Mouse (Mus musculus): ENCODE measurements around the gene Gm12248.
A peak's percentile ranks its signal among the peaks of the same experiment; 100 is the strongest.
"Not testable (repeated sequence)": the region's sequence is repeated elsewhere in the genome, so short reads cannot be mapped to it uniquely, and the experiment has no call there.

Gene Gm12248

GRCm38 (mm10) chr11:58102581-58103343 lies 9.8 kb upstream of the Gm12248 start:
- peak; percentile 10 to 27 for DNase-seq (ENCODE audit: low read depth in 2 of 2, low spot score in 2 of 2)

- DNase-seq (ENCODE audit: low read depth in 2 of 2, low spot score in 2 of 2), result no peak
Measured at GRCm38 (mm10) chr11:58102146-58102545, 9.2 kb upstream of the Gm12248 start.

DNA sequence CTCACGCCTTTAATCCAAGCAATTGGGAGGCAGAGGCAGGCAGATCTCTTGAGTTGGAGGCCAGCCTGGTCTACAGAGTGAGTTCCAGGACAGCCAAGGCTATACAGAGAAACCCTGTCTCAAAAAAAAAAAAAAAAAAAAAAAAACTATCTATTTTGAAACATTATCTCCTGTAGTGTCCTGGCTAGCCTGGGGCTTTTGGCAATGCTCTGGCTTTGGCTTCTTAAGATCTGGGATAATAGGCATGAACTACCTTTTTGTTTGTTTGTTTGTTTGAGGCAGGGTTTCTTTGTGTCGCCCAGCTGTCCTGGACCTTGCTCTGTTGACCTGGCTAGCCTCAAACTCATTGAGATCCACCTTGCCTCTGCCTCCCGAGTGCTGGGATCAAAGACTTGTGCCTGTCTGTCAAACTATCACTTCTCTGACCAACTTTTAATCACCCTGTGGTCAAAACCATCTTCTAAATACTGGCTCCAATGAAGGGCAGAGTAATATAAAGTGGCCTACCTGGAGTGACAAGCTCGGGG lies 8.3 kb upstream of the Gm12248 start:
- no peak for DNase-seq (ENCODE audit: low read depth in 2 of 2, low spot score in 2 of 2)

DNA sequence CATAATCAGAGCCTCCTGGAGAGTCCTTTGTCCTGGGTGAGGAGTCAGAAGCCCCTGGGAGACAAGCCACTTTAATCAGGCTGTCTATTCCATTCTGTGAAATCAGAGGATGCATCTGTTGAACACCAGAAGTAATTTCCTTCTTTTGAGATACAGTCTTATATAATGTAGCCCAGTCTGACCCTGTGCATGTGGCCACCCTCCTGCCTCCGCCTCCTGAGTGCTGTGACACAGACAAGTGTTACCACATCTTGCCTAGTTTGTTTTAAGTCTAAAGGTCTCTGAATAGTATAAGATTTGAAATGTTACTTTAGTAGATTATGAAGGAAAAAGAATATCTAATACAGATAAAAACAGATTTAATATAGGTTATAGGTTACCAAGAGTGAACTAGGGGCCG lies 7.1 kb upstream of the Gm12248 start:
- DNase-seq (ENCODE audit: low read depth in 2 of 2, low spot score in 2 of 2), result no peak

- DNase-seq (ENCODE audit: low read depth in 2 of 2, low spot score in 2 of 2), result peak; percentile 6 to 37
Measured at GRCm38 (mm10) chr11:58098366-58098720, 5.4 kb upstream of the Gm12248 start.

DNA sequence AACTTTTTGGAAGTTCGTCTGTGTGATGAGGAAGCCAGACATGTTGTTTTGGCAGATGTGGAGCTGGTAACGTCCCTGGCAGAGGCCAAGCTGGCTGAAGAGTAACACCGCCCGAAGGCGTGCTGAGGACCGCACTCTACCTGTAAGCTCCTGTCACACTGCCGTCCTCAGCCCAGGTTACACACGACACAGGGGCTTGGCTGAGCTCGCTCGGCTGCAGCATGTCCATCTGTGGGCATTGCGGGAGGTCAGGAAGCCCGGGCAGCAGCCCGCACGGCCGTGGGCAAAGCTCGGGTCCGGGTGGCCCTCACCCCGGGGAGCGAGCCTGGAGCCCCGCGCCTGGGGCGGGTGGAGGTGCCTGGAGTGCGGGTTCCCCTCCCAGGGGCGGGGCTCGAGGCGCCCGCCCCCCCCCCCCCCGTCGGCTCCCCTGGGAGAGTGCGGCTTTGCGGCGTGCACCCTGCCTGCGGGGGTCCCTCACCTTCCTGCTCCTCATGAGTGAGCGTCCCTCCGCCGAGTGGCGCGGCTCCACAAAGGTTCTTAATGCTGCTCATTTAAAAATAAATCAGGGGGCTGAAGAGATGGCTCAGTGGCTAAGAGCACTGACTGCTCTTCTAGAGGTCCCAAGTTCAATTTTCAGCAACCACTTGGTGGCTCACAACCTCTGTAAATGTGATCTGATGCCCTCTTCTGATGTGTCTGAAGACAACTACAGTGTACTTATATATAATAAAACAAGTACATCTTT lies 4.9 kb upstream of the Gm12248 start:
- DNase-seq (ENCODE audit: low read depth in 2 of 2, low spot score in 2 of 2), result peak in 1 of 2 experiments; percentile 31

DNA sequence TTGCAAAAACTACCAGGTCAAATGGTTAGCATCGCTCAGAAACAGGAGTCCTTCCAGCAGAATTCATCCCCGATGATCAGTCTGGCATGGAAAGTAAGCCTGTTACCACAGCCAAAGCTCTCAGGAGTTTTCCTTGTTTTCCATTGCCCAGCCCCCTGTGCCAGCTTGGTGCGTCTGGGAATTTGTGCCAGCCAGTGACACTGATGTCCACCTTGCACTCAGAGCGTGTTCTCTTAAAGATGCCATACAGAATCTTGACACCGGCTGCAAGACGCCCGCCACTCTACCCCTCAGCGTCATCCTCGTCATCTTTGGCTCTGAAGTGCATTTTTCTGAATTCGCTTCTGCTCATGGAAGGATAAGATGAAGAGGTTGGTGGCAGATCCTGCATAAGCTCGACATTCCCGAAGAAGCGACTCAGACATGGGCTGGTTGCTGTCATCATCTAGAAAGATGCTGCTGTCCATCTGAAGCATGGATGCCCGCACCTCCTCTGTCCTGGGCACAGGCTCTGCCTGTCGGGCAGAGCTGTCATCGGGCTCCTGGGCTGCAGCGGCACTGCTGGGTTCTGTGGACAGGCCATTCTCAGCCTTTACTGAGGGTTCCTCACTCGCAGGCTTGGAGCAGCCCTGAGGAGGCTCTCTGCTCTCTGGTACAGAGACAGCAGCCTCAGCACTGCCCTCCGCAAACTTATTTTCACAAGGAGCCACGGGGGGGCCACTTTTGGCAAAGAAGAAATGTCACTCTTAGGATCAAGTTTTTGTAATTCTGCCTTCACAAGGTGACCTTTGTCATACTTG lies 4.1 kb upstream of the Gm12248 start:
- DNase-seq (ENCODE audit: low read depth in 2 of 2, low spot score in 2 of 2), result peak in 1 of 2 experiments; percentile 10

- DNase-seq (ENCODE audit: low read depth in 2 of 2, low spot score in 2 of 2), result peak; percentile 41 to 46
Measured at GRCm38 (mm10) chr11:58096160-58096559, 3.2 kb upstream of the Gm12248 start.

- DNase-seq (ENCODE audit: low read depth in 2 of 2, low spot score in 2 of 2), result no peak
Measured at GRCm38 (mm10) chr11:58095561-58095960, 2.6 kb upstream of the Gm12248 start.

DNA sequence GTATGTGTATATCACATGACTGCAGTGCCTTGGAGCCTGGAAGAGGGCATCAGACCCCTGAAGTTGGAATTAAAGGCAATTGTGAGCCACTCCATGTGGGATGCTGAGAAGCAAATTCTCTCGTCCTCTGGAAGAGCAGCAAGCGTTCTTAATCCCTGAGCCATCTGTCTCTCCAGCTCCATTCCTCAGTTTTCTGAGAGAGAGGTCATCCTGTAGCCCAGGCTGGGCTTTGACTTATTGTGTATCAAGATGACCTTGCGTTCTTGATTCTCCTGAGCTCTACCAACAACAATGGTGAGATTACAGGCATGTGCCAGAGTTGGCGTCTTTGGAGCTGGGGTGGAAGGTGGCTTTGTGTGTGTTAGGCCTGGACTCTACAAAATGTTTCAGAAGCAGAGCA lies 1.8 kb upstream of the Gm12248 start:
- no peak for DNase-seq (ENCODE audit: low read depth in 2 of 2, low spot score in 2 of 2)

DNA sequence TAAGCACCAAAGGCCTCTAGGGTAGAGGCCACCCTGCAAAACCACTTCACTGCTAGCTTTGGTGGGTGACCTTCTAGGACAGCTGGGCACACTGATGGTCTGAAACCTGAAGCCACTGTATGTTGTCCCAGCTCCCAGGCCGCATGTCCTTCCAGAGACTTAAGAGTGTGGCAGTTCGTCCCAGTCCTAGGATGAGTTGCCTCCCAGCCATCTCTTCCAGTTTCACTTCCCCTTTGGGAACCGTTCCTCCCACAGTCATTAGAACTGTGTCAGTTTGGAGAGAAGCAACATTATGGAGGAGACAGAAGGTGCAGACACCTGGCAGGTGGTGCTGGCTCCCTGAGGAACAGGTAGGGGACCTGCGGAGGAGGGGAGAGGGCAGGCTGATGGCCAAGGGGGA lies 393 bp downstream of the Gm12248 start:
- DNase-seq (ENCODE audit: low read depth in 2 of 2, low spot score in 2 of 2), result no peak

DNA sequence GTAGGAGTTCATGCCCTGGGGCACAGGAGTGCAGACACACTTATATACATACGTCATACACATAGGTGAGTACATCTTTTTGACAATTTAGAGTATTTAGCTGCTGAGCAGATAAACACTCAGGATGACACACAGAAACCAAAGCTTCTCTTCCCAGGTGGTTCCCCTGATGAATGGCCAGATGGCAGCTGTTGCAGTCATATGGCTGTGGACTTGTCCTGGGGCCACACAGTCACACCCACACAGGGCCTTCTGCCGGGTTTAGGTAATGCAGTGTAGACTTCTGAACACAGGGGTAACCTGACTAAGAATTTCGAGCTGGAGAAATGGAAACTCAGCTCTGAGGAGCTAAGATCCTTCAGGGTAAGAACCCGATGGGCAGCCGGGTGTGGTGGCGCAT lies 11.2 kb downstream of the Gm12248 start:
- no peak for DNase-seq (ENCODE audit: low read depth in 2 of 2, low spot score in 2 of 2)

- DNase-seq (ENCODE audit: low read depth in 2 of 2, low spot score in 2 of 2), result no peak
Measured at GRCm38 (mm10) chr11:58077270-58077669, 15.7 kb downstream of the Gm12248 start.

DNA sequence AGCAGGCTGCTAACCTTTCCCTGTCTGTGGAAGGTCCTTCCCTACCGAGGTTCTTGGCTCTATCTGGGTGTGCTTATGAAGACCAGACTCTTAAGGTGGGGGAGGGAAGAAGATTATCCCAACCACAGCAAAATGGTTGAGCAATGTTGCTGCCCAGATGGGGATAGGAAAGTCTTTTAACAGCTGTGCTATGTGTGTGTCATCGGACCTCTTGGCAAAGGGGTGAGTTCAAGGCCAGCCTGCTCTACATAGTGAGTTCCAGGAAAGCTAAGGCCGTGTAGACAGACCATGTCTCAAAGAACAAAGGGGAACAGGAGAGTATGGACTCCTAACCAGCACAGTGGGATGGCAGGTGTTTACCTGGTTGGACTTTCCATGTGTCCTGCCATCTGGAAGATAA lies 20.0 kb downstream of the Gm12248 start:
- DNase-seq (ENCODE audit: low read depth in 2 of 2, low spot score in 2 of 2), result no peak

GRCm38 (mm10) chr11:58065025-58065424 lies 27.9 kb downstream of the Gm12248 start:
- no peak for DNase-seq (ENCODE audit: low read depth in 2 of 2, low spot score in 2 of 2)

GRCm38 (mm10) chr11:58062586-58062985 lies 30.3 kb downstream of the Gm12248 start:
- no peak for DNase-seq (ENCODE audit: low read depth in 2 of 2, low spot score in 2 of 2)

DNA sequence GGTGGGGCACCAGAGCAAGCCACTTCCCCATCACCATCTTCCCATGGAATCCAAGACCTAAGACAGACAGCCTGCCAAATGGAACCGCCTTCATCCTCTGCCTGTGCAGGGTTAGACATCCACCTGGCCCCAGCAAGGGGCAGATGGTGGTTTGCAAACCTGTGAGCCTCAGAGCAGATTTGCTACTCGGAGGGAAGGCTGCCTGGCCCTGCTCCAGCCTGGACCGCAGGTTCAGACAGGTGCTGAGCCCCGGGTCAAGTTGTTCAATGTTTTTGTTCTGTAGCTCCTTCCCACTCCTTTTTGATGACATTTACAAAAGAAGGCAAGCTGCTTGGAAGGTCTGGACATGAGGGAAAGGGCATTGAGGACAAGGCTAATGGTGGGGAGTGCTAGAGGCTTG lies 31.7 kb downstream of the Gm12248 start:
- DNase-seq (ENCODE audit: low read depth in 2 of 2, low spot score in 2 of 2), result not testable (repeated sequence)

DNA sequence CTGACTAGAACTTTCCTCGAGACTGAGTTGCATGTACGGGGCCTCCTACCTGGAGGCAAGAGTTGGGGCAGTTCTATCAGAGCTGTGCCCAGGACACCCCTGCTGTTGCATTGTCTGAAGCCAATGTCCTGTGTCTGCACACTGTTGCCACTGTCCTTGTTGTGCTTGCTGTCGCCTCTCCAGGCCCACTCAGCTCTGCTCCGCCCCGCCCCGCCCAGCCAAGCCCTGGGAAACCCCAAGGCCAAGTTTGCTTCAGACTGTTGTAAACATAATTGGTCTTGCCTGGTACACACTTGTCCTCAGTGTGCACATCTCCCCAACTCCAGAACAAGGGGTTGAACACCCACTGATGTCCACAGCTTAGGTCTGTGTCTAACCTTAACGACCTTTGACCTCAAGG lies 33.2 kb downstream of the Gm12248 start:
- DNase-seq (ENCODE audit: low read depth in 2 of 2, low spot score in 2 of 2), result not testable (repeated sequence)

DNA sequence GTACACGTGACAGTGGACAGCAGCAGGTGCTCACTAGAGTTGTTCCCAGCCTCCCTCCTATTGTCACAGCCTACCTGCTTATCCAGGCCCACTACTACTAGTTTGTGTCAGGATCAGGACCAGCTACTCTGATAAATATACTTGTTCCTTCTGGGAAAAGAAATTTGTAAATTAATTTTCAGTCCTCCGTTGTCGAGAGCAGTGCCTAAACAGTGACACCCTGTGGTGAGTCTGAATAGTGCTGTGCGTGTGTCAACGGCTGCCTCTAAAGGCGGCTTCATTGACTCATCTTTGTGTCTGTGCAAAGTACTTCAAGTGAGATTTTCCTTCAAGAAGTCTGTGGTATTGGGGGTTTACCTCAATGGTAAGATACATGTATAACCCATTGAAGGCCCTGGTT lies 35.5 kb downstream of the Gm12248 start:
- DNase-seq (ENCODE audit: low read depth in 2 of 2, low spot score in 2 of 2), result peak in 1 of 2 experiments; percentile 43

- peak in 1 of 2 experiments; percentile 19 for DNase-seq (ENCODE audit: low read depth in 2 of 2, low spot score in 2 of 2)
Measured at GRCm38 (mm10) chr11:58046438-58046837, 46.5 kb downstream of the Gm12248 start.

DNA sequence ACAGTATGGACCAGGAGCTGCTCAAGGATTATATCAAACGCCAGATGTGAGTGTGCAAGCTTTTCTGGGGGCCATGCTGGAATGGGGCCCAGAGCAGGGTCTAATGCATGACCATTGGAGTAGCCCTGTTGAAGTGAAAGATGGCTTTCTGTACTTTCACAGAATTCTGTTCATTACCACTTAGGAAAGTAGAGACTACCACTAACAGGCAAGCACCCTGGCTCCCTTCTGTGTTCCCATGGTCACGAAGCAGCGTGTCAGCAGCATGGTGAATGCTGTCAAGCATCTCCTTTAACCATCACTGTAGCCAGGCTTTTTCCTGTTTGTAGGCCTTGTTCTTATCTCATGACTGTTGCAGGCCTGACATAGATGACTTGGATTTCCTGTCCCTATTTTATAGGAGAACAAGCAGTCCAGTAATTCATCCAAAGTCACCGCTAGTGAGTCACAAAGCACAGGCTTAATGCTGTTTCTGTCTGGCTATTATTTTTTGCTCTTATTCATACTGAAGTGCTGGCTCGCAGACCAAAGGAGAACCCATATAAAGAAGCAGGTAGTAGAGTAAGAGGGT lies 50.0 kb downstream of the Gm12248 start:
- DNase-seq (ENCODE audit: low read depth in 2 of 2, low spot score in 2 of 2), result no peak
